Comparison of ENCODE assay signal across 9 mouse cellular contexts in the genomic region with DNA sequence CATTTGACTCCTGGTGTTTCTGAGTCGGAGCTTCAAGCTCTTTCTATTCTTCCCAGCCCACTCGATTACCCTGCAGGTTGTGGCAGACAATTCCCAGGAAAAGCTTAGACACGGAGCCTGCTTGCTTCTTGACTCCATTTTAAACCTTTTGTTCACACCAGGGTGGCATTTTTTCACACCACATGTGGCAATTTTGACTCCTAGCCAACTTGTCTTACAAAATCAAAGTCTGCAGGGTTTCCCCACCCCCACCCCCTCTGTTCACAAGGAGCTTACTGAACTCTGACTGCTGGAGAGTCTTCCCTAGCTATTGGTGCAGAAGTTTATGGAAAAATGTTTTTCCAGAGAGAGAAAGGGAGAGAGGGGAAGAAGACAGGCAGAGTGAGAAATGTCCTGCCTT.
DNase-seq lines count a peak whose midpoint lies in the region; ATAC-seq and TF ChIP-seq lines count a peak whose summit lies in the region.
"Had no signal": no experiment of that assay in that cellular context is flagged by ENCODE, and none has a peak within 500 bp of the region (broad histone marks: within the 10 kb centered on the region; RNA-seq: fewer than 3 reads in every experiment).

No protein-coding gene starts in this region.

- no peak overlapping the region for H3K27ac ChIP-seq in kidney, embryonic 16.5 days (ENCODE audit: low read length)
- H3K27ac ChIP-seq in heart, embryonic 12.5 days (ENCODE audit: poor library complexity, severe bottlenecking), result peak overlapping the region; percentile 70; the same call in 1 of the 2 replicates
- H3K27ac ChIP-seq in midbrain, postnatal 0 days (ENCODE audit: low read depth, low read length), result peak overlapping the region; percentile 81

- H3K4me2 ChIP-seq in kidney, embryonic 16.5 days (replicated peaks; ENCODE audit: low read depth, low read length), result no peak overlapping the region
- peak overlapping the region; percentile 57 for H3K4me2 ChIP-seq in heart, embryonic 12.5 days
- H3K4me2 ChIP-seq in midbrain, postnatal 0 days (ENCODE audit: low read depth, low read length, poor library complexity, severe bottlenecking), result peak overlapping the region; percentile 80

- no peaks in the 10 kb centered on the region for H3K27me3 ChIP-seq in kidney, embryonic 16.5 days (ENCODE audit: insufficient read depth, low read length)
- H3K27me3 ChIP-seq in heart, embryonic 12.5 days (replicated peaks), result no peaks in the 10 kb centered on the region
- H3K27me3 ChIP-seq in midbrain, postnatal 0 days (ENCODE audit: insufficient read depth, low read length), result no peaks in the 10 kb centered on the region

- no peak for TF ChIP-seq CTCF in midbrain, postnatal 0 days (IDR thresholded peaks at IDR 0.05)

- H3K4me3 ChIP-seq in kidney, embryonic 16.5 days (ENCODE audit: low read length), result no peak overlapping the region
- 0 out of 2 replicates have a peak overlapping the region, but pooled peaks have one; percentile 12 for H3K4me3 ChIP-seq in heart, embryonic 12.5 days
- H3K4me3 ChIP-seq in midbrain, postnatal 0 days (ENCODE audit: low read depth, low read length), result peak overlapping the region; percentile 47

- no peak overlapping the region for H3K9ac ChIP-seq in kidney, embryonic 16.5 days (replicated peaks; ENCODE audit: low read length)
- H3K9ac ChIP-seq in heart, embryonic 12.5 days, result no peak overlapping the region
- H3K9ac ChIP-seq in midbrain, postnatal 0 days (replicated peaks; ENCODE audit: low read length, poor library complexity, severe bottlenecking), result peak overlapping the region; percentile 51

- WGBS in kidney, embryonic 16.5 days, result 17% methylated on average over 3 of the region's 3 CpGs
- WGBS in heart, embryonic 12.5 days, result 7% methylated on average over 3 of the region's 3 CpGs
- 4% methylated on average over 3 of the region's 3 CpGs for WGBS in midbrain, postnatal 0 days

- no peak for ATAC-seq in kidney, embryonic 16.5 days (ENCODE audit: low FRiP score, low TSS enrichment)
- no peak for ATAC-seq in heart, embryonic 12.5 days (ENCODE audit: insufficient number of reproducible peaks, low FRiP score)
- ATAC-seq in midbrain, postnatal 0 days (ENCODE audit: low FRiP score), result peak; percentile 17; the same call in 1 of the 2 replicates

- H3K4me1 ChIP-seq in kidney, embryonic 16.5 days (ENCODE audit: insufficient read depth, low read length), result peaks cover 22% of the 10 kb centered on the region
- H3K4me1 ChIP-seq in heart, embryonic 12.5 days (replicated peaks), result peaks cover 10% of the 10 kb centered on the region; the same call in 1 of the 2 replicates
- no peaks in the 10 kb centered on the region for H3K4me1 ChIP-seq in midbrain, postnatal 0 days (ENCODE audit: insufficient read depth, low read length)

- no peaks in the 10 kb centered on the region for H3K9me3 ChIP-seq in kidney, embryonic 16.5 days (ENCODE audit: low read length)
- no peaks in the 10 kb centered on the region for H3K9me3 ChIP-seq in heart, embryonic 12.5 days (replicated peaks)
- H3K9me3 ChIP-seq in midbrain, postnatal 0 days (ENCODE audit: low read length), result no peaks in the 10 kb centered on the region

- H3K36me3 ChIP-seq in kidney, embryonic 16.5 days (ENCODE audit: insufficient read depth, low read length), result no peaks in the 10 kb centered on the region
- H3K36me3 ChIP-seq in heart, embryonic 12.5 days, result no peaks in the 10 kb centered on the region
- H3K36me3 ChIP-seq in midbrain, postnatal 0 days (ENCODE audit: insufficient read depth, low read length), result no peaks in the 10 kb centered on the region
- H3K36me3 ChIP-seq: G1E had no signal

- peak; percentile 45 for DNase-seq in kidney, adult 18-20 months
- DNase-seq in embryo, embryonic 9.5 days (ENCODE audit: extremely low spot score), result peak; percentile 65
- DNase-seq in layer of hippocampus, postnatal 14 days (ENCODE audit: low spot score in 2 of 2), result peak; percentile 68 to 74
- DNase-seq in midbrain, postnatal 0 days (ENCODE audit: low spot score), result peak; percentile 95
- DNase-seq in spleen, adult 18-20 months, result no peak
- no peak for DNase-seq in urinary bladder, adult 2 months (ENCODE audit: low spot score)

Comparison
In these comparisons a context has a peak if more than half of its experiments do, and no peak if none do; other contexts are left out.
1. DNase-seq: peak in kidney, adult 18-20 months (single experiment), embryo, embryonic 9.5 days (single experiment), layer of hippocampus, postnatal 14 days (2 of 2) and midbrain, postnatal 0 days (single experiment); none in spleen, adult 18-20 months (0 of 2) and urinary bladder, adult 2 months (single experiment).